Mouse (Mus musculus) G1E (cell line): ENCODE data around the gene Zfp612.

ENCODE experiments used
- CTCF ChIP-seq: IDR thresholded peaks from 2 replicates; pipeline ENCODE4 v1.5.1; 2012; ENCODE audit warnings: low read depth, low read length, inconsistent platforms, mixed read lengths
- GATA1 ChIP-seq: IDR thresholded peaks from 2 replicates; pipeline ENCODE4 v1.6.1; 2012; ENCODE audit warnings: borderline replicate concordance, low read length, inconsistent platforms, mixed read lengths

DNA sequence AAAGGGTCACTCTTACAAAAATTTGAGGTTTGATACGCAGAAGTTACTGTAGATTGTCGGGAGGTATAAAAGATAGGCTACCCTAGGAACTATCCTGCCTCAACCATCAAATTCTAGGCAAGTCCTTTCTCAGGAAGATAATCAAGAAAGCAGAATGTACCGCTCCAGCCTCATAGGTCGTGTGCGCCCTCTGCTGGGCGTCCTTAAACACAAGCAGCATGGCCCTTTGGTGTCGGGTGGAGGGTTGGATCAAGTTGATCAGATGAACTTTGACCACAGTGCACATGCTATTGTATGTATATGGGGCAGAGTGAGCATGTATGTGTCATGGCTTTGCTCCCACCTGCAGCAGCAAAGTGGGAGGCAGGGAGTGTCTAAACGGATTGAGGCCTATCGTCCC is 7.9 kb upstream of the Zfp612 start:
- TF ChIP-seq CTCF (no peak; the same call in 1 of the 2 replicates), GATA1 (no peak)
